Comparison of ENCODE assay signal across 9 mouse cellular contexts in genomic region chr17:85688236-85688910, GRCm38 (mm10). TPM values are rescaled to one million over a fixed set of nuclear protein-coding genes. Genes with fewer than 3 reads are reported as not detected.
DNase-seq lines count a peak whose midpoint lies in the region; ATAC-seq and TF ChIP-seq lines count a peak whose summit lies in the region.
"Had no signal": no experiment of that assay in that cellular context is flagged by ENCODE, and none has a peak within 500 bp of the region (broad histone marks: within the 10 kb centered on the region; RNA-seq: fewer than 3 reads in every experiment).

Gene Six2 (minus strand): TSS chr17:85688274.

- H3K9me3 ChIP-seq in embryonic facial prominence, embryonic 12.5 days = no peaks in the 10 kb centered on the region
- H3K9me3 ChIP-seq in heart, embryonic 14.5 days (ENCODE audit: control insufficient read depth, low read length) = no peaks in the 10 kb centered on the region
- H3K9me3 ChIP-seq in limb, embryonic 14.5 days (ENCODE audit: control insufficient read depth, low read length) = no peaks in the 10 kb centered on the region
- H3K9me3 ChIP-seq in midbrain, embryonic 15.5 days = no peaks in the 10 kb centered on the region

- no peak for TF ChIP-seq CTCF in kidney, adult 2 months (conservative IDR thresholded peaks at IDR 0.05; ENCODE audit: insufficient read depth, insufficient read length, low read depth, low read length)

- H3K4me2 ChIP-seq in embryonic facial prominence, embryonic 12.5 days (replicated peaks) = peak within 1 kb of the TSS; percentile 59
- peak within 1 kb of the TSS; percentile 92 for H3K4me2 ChIP-seq in heart, embryonic 14.5 days (ENCODE audit: low read length)
- peak within 1 kb of the TSS; percentile 67 for H3K4me2 ChIP-seq in limb, embryonic 14.5 days (replicated peaks; ENCODE audit: low read depth, low read length, severe bottlenecking)
- H3K4me2 ChIP-seq in midbrain, embryonic 15.5 days = peak within 1 kb of the TSS; percentile 62

- 2% methylated on average over 55 of the region's 55 CpGs for WGBS in kidney, adult 2 months
- under 1% methylated on average over 55 of the region's 55 CpGs for WGBS in embryonic facial prominence, embryonic 12.5 days
- under 1% methylated on average over 55 of the region's 55 CpGs for WGBS in heart, embryonic 14.5 days
- WGBS in limb, embryonic 14.5 days = under 1% methylated on average over 54 of the region's 55 CpGs
- WGBS in midbrain, embryonic 15.5 days = under 1% methylated on average over 55 of the region's 55 CpGs

- H3K9ac ChIP-seq in embryonic facial prominence, embryonic 12.5 days = peak within 1 kb of the TSS; percentile 96
- peak within 1 kb of the TSS; percentile 30 for H3K9ac ChIP-seq in heart, embryonic 14.5 days (ENCODE audit: low read length)
- H3K9ac ChIP-seq in limb, embryonic 14.5 days (ENCODE audit: low read depth, low read length, severe bottlenecking) = peak within 1 kb of the TSS; percentile 72
- 0 out of 2 replicates have a peak within 1 kb of the TSS, but pooled peaks have one; percentile 6 for H3K9ac ChIP-seq in midbrain, embryonic 15.5 days

- ATAC-seq in embryonic facial prominence, embryonic 12.5 days (ENCODE audit: insufficient number of reproducible peaks, insufficient read depth, low FRiP score, low TSS enrichment) = peak; percentile 98
- peak; percentile 84 for ATAC-seq in heart, embryonic 14.5 days (ENCODE audit: insufficient number of reproducible peaks, insufficient read depth, low FRiP score, low read depth)
- ATAC-seq in limb, embryonic 14.5 days (ENCODE audit: low FRiP score, low read depth) = peak; percentile 91
- ATAC-seq in midbrain, embryonic 15.5 days (replicated peaks) = peak; percentile 83

- peak within 1 kb of the TSS; percentile 47 for H3K4me3 ChIP-seq in kidney, adult 2 months (ENCODE audit: insufficient read depth, low read depth, low read length)
- peak within 1 kb of the TSS; percentile 59 for H3K4me3 ChIP-seq in embryonic facial prominence, embryonic 12.5 days
- peak within 1 kb of the TSS; percentile 47 to 48 for H3K4me3 ChIP-seq in heart, embryonic 14.5 days (ENCODE audit: control insufficient read depth in 1 of 2, insufficient read depth in 1 of 2, low read depth in 1 of 2, low read length in 2 of 2)
- peak within 1 kb of the TSS; percentile 54 for H3K4me3 ChIP-seq in limb, embryonic 14.5 days (replicated peaks; ENCODE audit: low read length)
- H3K4me3 ChIP-seq in midbrain, embryonic 15.5 days = peak within 1 kb of the TSS; percentile 32

- peaks cover 5% of the 10 kb centered on the region; the same call in 1 of the 2 replicates for H3K4me1 ChIP-seq in kidney, adult 2 months (ENCODE audit: control insufficient read depth, insufficient read depth, low read length)
- H3K4me1 ChIP-seq in embryonic facial prominence, embryonic 12.5 days = peaks cover 34% of the 10 kb centered on the region
- peaks cover 3 to 20% of the 10 kb centered on the region in 2 experiments; a peak in 3 of 4 replicates for H3K4me1 ChIP-seq in heart, embryonic 14.5 days (ENCODE audit: control insufficient read depth in 2 of 2, insufficient read depth in 2 of 2, low read length in 2 of 2)
- H3K4me1 ChIP-seq in limb, embryonic 14.5 days (ENCODE audit: control insufficient read depth, insufficient read depth, low read length) = peaks cover 17% of the 10 kb centered on the region; the same call in 1 of the 2 replicates
- H3K4me1 ChIP-seq in midbrain, embryonic 15.5 days = peaks cover 16% of the 10 kb centered on the region

- no peak within 1 kb of the TSS for H3K27ac ChIP-seq in kidney, adult 2 months (ENCODE audit: insufficient read depth, low read depth, low read length)
- H3K27ac ChIP-seq in embryonic facial prominence, embryonic 12.5 days = peak within 1 kb of the TSS; percentile 95
- no peak within 1 kb of the TSS for H3K27ac ChIP-seq in heart, embryonic 14.5 days (replicated peaks in 1 of 2; ENCODE audit: control insufficient read depth in 1 of 2, insufficient read depth in 1 of 2, low read depth in 2 of 2, low read length in 2 of 2)
- H3K27ac ChIP-seq in limb, embryonic 14.5 days (replicated peaks; ENCODE audit: low read depth, low read length) = peak within 1 kb of the TSS; percentile 80
- no peak within 1 kb of the TSS for H3K27ac ChIP-seq in midbrain, embryonic 15.5 days

- no peaks in the 10 kb centered on the region for H3K36me3 ChIP-seq in kidney, adult 2 months (ENCODE audit: control insufficient read depth, insufficient read depth, low read length)
- peaks cover 12% of the 10 kb centered on the region; the same call in 1 of the 2 replicates for H3K36me3 ChIP-seq in embryonic facial prominence, embryonic 12.5 days
- H3K36me3 ChIP-seq in heart, embryonic 14.5 days (ENCODE audit: control insufficient read depth, insufficient read depth, low read length) = no peaks in the 10 kb centered on the region
- no peaks in the 10 kb centered on the region for H3K36me3 ChIP-seq in limb, embryonic 14.5 days (ENCODE audit: control insufficient read depth, insufficient read depth, low read length)
- no peaks in the 10 kb centered on the region for H3K36me3 ChIP-seq in midbrain, embryonic 15.5 days (replicated peaks)

- TF ChIP-seq POLR2A in kidney, adult 2 months (IDR thresholded peaks at IDR 0.05; ENCODE audit: low read depth, low read length) = no peak
- TF ChIP-seq POLR2A in limb, embryonic 14.5 days (IDR thresholded peaks at IDR 0.05; ENCODE audit: borderline replicate concordance, extremely low read depth, insufficient read depth, insufficient read length) = 0 out of 2 replicates have a peak, but pooled peaks have one; percentile 34

- peak; percentile 17 for DNase-seq in kidney, adult 2 months
- DNase-seq in kidney, postnatal 36 days = no peak
- DNase-seq in limb, embryonic 14.5 days (ENCODE audit: low spot score) = peak; percentile 93
- no peak for DNase-seq in c-Kit-positive CD71-positive TER-119-positive erythroid progenitor cells, embryonic 14.5 days (ENCODE audit: low spot score)
- no peak for DNase-seq in spleen, postnatal 36 days (ENCODE audit: low spot score in 2 of 2)

- peaks cover 9% of the 10 kb centered on the region for H3K27me3 ChIP-seq in kidney, adult 2 months (replicated peaks; ENCODE audit: control insufficient read depth, insufficient read depth, low read length)
- peaks cover 36% of the 10 kb centered on the region for H3K27me3 ChIP-seq in embryonic facial prominence, embryonic 12.5 days
- H3K27me3 ChIP-seq in heart, embryonic 14.5 days (ENCODE audit: control insufficient read depth, insufficient read depth, low read length) = peaks cover 88% of the 10 kb centered on the region
- peaks cover 85% of the 10 kb centered on the region for H3K27me3 ChIP-seq in limb, embryonic 14.5 days (ENCODE audit: control insufficient read depth, insufficient read depth, low read length)
- peaks cover 80% of the 10 kb centered on the region for H3K27me3 ChIP-seq in midbrain, embryonic 15.5 days (replicated peaks)

RNA-seq across cellular contexts. Expression of gene Six2, which starts in this region (rescaled TPM):
- polyA plus RNA-seq in kidney, adult 2 months (2012; rRNA removed) = 0.11 TPM in 1 of 2 replicates, not detected in the other
- 33.2 and 38.0 TPM in 2 replicates for polyA plus RNA-seq in embryonic facial prominence, embryonic 12.5 days (2016; fragmentation: Nextera tagmentation; extraction: Ambion mirVana)
- 0.24 TPM in 1 of 2 replicates, not detected in the other for polyA plus RNA-seq in heart, embryonic 14.5 days (2014; fragmentation: Nextera tagmentation; extraction: Ambion mirVana)
- polyA plus RNA-seq in limb, embryonic 14.5 days (2012; rRNA removed) = 30.0 and 47.7 TPM in 2 replicates
- 7.7 and 14.6 TPM in 2 replicates for polyA plus RNA-seq in limb, embryonic 14.5 days (2014; fragmentation: Nextera tagmentation; extraction: Ambion mirVana)
- polyA plus RNA-seq in midbrain, embryonic 15.5 days (2015; fragmentation: Nextera tagmentation; extraction: Ambion mirVana) = 0.27 and 0.49 TPM in 2 replicates
- polyA plus RNA-seq: C2C12 had no signal

Comparison
In these comparisons a context has a peak if more than half of its experiments do, and no peak if none do; other contexts are left out.
1. Peak in DNase-seq and H3K4me3 ChIP-seq in kidney, adult 2 months; RNA of the gene not detected or under 1 TPM.
2. Peak in ATAC-seq, H3K4me3 ChIP-seq, H3K9ac ChIP-seq and H3K4me2 ChIP-seq in heart, embryonic 14.5 days; RNA of the gene not detected or under 1 TPM.
3. Peak in ATAC-seq, H3K4me3 ChIP-seq, H3K9ac ChIP-seq and H3K4me2 ChIP-seq in midbrain, embryonic 15.5 days; RNA of the gene not detected or under 1 TPM.
4. H3K27ac ChIP-seq: peak in embryonic facial prominence, embryonic 12.5 days (single experiment) and limb, embryonic 14.5 days (single experiment); none in kidney, adult 2 months (single experiment), heart, embryonic 14.5 days (0 of 2) and midbrain, embryonic 15.5 days (single experiment).
5. H3K9ac ChIP-seq: peak in every context shown above with its lines; median percentile 96 in embryonic facial prominence, embryonic 12.5 days; 72 in limb, embryonic 14.5 days; 30 in heart, embryonic 14.5 days; 6 in midbrain, embryonic 15.5 days.
6. Peak in every context shown above with its lines, with median percentiles within 50 percentile points of each other: H3K4me3 ChIP-seq, ATAC-seq and H3K4me2 ChIP-seq.